Mouse (Mus musculus): ENCODE data around the gene Eln. TPM values are rescaled to one million over a fixed set of nuclear protein-coding genes. Genes with fewer than 3 reads are reported as not detected.

The Eln gene
- polyA plus RNA-seq, 1 experiment from 2014 or later, result 4.2 TPM

DNA sequence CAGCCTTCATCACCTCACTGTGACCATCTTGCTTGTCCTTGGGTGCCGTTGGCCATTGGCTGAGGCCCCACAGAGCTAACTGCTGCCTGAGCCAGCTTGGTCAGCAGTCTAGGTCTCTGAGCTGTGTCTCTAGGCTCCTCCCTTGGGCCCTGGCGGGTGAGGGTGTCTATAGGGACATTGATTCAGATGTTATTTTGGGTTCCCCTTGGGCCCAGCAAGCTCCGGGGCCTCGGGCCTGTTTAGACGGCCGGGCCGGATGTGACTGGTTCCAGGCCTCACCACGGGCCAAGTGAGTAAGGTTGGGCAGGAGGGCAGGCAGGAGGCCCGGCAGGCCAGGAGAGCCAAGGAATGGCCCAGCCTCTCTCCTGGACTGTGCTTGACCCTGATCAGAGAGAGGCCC is 16.2 kb upstream of the Eln start:
- Histone ChIP-seq H3K4me3 (no peak overlapping the region), H3K27ac (no peak overlapping the region), H3K27me3 (ENCODE audit: low read depth, poor library complexity, severe bottlenecking) (peaks cover 4% of the 10 kb centered on the region; the same call in 1 of the 2 replicates), H3K9me3 (replicated peaks) (no peaks in the 10 kb centered on the region), H3K4me1 (no peaks in the 10 kb centered on the region), H3K36me3 (no peaks in the 10 kb centered on the region)
- DNase-seq (ENCODE audit: low spot score), result no peak
- WGBS, result 84% methylated on average over 9 of the region's 9 CpGs

DNA sequence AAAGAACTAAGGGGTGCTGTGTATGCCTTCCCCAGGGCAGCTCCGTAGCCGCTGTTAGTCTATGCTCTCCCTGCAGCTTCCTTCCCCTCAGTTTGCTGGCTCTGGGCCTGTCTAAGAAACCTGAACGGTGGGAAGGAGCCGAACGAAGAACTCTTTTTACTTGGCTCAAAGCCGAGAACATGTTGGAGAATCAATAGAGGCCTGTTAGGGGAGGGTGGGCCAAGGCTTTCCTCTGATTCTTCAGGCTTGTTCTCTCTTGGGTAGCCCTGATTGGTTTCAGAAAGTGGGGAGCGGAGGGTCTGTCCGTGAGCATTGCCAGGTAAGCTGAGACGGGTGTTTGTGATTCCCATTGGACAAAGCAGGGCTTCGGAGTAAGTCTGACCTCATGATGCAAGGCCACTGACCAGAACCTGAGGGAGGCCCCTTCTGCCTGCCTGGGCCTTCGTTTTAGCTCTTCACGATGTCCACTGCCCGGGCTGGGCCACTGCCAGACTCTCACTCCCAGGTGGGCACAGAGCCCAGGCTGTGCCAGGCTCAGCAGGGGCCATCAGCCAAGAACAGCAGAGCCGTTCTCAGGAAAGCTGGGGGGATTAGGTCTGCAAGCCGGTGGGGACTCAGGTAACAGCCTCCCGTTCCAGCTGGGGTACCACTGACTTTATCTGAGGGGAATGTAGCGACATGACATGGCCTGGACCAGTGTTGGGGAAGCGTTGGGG is 14.4 kb upstream of the Eln start:
- no peak for DNase-seq (ENCODE audit: low spot score)
- no peak overlapping the region for H3K27ac ChIP-seq
- H3K36me3 ChIP-seq, result no peaks in the 10 kb centered on the region
- H3K9me3 ChIP-seq (replicated peaks), result no peaks in the 10 kb centered on the region
- peaks cover 11% of the 10 kb centered on the region for H3K27me3 ChIP-seq (ENCODE audit: low read depth, poor library complexity, severe bottlenecking)
- 81% methylated on average over 18 of the region's 18 CpGs for WGBS
- peaks cover under 1% of the 10 kb centered on the region; the same call in 1 of the 2 replicates for H3K4me1 ChIP-seq
- no peak overlapping the region for H3K4me3 ChIP-seq

DNA sequence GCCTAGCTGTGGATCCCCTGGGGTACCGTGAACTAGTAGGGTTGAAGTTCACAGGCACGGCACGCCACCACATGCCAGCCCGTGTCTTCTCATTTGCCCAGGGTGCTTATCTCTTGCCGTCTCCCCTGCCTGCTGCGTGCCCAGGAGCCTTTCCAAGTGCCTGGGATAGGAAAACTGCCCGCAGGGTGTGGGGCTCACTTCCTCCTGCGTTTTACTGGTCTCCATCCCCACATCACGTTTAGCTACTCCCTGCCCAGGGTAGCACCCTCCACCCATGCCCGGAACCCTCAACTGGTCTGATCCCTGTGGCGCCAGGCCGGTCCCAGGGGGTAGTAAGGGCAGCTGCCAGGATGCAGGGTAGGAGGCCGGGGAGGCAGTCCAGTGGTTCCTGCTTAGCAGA is 8.9 kb upstream of the Eln start:
- Histone ChIP-seq H3K4me1 (peaks cover 11% of the 10 kb centered on the region), H3K9me3 (replicated peaks) (no peaks in the 10 kb centered on the region), H3K27me3 (ENCODE audit: low read depth, poor library complexity, severe bottlenecking) (peaks cover 38% of the 10 kb centered on the region), H3K36me3 (no peaks in the 10 kb centered on the region), H3K4me3 (no peak overlapping the region), H3K27ac (peak overlapping the region; percentile 4; the same call in 1 of the 2 replicates)
- 26% methylated on average over 13 of the region's 13 CpGs for WGBS
- no peak for DNase-seq (ENCODE audit: low spot score)

DNA sequence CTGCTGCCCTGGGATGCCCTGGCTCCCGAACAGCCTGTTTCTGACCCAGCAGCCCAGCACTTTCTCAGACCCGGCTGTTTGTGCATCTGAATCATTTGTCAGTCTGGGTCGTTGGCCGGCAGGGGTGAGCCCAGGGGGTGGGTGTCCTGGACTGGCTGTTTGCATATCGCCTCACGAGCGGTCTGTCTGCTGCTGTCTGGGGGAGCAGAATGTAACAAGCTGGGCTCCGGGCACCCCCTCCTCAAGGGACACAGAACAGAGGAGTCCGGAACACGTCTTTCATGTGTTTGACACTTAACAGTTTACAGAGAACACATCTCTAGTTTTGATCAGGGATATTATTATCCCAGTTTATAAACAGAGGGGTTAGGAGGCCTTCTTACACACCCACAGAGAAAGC is 7.0 kb upstream of the Eln start:
- peaks cover 18% of the 10 kb centered on the region for H3K4me1 ChIP-seq
- H3K4me3 ChIP-seq, result no peak overlapping the region
- no peaks in the 10 kb centered on the region for H3K36me3 ChIP-seq
- no peak overlapping the region for H3K27ac ChIP-seq
- DNase-seq (ENCODE audit: low spot score), result no peak
- H3K9me3 ChIP-seq (replicated peaks), result no peaks in the 10 kb centered on the region
- H3K27me3 ChIP-seq (ENCODE audit: low read depth, poor library complexity, severe bottlenecking), result peaks cover 46% of the 10 kb centered on the region
- 62% methylated on average over 10 of the region's 10 CpGs for WGBS

DNA sequence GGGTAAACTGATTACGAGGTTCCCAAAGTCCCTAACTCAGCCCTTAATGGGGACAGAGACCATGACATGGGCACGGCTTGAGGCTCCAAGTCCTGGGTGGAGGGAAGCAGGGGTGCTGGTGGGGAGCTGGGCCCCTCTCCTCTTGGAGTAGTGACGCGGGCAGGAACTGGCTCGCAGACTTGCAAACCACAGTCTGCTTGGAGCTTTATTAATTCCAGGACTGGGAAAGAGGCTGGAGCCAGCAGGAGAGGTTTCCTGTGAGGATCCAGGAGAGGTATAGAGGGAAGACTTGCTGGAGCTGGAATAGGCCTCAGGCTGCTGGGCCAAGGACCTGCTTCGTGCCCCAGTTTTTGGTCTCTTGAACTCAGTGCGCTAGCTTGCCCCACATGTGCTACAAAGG is 3.3 kb upstream of the Eln start:
- Histone ChIP-seq H3K4me3 (no peak overlapping the region), H3K27me3 (ENCODE audit: low read depth, poor library complexity, severe bottlenecking) (peaks cover 49% of the 10 kb centered on the region), H3K36me3 (no peaks in the 10 kb centered on the region), H3K4me1 (peaks cover 35% of the 10 kb centered on the region), H3K9me3 (replicated peaks) (no peaks in the 10 kb centered on the region), H3K27ac (peak overlapping the region; percentile 33; the same call in 1 of the 2 replicates)
- DNase-seq (ENCODE audit: low spot score), result no peak
- 81% methylated on average over 7 of the region's 7 CpGs for WGBS

DNA sequence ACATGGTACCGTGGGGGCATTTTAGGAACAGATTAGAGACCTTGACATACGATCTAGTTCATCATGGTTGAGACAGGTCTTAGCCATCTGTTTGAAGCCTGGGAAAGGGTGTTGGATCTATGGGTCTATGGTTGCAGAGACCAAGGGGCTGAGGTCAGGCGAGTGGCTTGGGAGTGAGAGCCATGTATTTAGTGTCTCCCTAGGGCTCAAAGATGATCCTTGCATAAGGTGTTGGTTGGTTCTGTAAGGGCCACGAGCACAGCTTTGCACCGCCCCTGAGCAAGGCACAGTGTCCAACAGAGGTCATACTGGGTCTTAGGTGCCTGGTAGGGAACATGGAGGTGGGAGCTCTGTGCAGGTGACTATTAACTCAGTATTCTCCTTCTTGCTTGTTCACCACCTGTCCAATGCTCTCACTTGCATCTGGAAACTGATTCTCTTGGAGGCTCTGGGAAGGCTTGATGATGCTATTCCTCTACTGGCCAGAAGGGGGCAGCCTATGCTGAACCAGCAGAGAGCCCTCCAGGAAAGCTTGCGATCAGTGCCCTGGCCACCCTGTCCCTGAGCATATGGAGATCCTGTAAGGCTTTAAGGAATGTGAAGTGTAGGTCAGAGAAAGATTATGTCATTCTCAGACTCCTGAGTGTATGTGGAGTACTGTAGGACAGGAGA is 960 bp upstream of the Eln start:
- Histone ChIP-seq H3K27ac (peak overlapping the region; percentile 86), H3K36me3 (no peaks in the 10 kb centered on the region), H3K9me3 (replicated peaks) (no peaks in the 10 kb centered on the region), H3K27me3 (ENCODE audit: low read depth, poor library complexity, severe bottlenecking) (peaks cover 56% of the 10 kb centered on the region), H3K4me1 (peaks cover 37% of the 10 kb centered on the region), H3K4me3 (peak overlapping the region; percentile 56)
- 58% methylated on average over 6 of the region's 6 CpGs for WGBS
- DNase-seq (ENCODE audit: low spot score), result peak; percentile 79

DNA sequence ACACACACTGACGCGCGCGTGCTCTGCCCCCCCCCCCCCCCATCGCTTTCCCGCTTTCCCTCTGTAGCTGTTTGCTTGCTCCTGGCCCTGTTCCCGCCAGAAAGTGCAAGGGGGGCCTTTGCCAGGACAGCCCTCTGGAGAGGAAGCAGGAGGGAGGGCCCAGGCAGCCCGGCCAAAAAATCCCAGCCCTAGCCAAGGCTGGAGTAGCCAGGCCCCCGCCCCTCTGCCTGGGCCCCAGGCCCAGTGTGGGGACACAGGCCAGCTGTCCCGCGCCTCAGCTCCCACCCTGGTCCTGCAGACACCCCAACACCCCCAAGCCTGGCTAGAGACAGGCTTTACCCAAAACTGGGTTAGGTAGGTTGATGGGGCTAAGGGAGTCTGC is 380 bp upstream of the Eln start:
- H3K4me1 ChIP-seq, result peaks cover 40% of the 10 kb centered on the region
- H3K27ac ChIP-seq, result peak overlapping the region; percentile 86
- no peak for DNase-seq (ENCODE audit: low spot score)
- peak overlapping the region; percentile 56 for H3K4me3 ChIP-seq
- WGBS, result 9% methylated on average over 7 of the region's 11 CpGs
- H3K27me3 ChIP-seq (ENCODE audit: low read depth, poor library complexity, severe bottlenecking), result peaks cover 62% of the 10 kb centered on the region
- no peaks in the 10 kb centered on the region for H3K9me3 ChIP-seq (replicated peaks)
- H3K36me3 ChIP-seq, result no peaks in the 10 kb centered on the region

DNA sequence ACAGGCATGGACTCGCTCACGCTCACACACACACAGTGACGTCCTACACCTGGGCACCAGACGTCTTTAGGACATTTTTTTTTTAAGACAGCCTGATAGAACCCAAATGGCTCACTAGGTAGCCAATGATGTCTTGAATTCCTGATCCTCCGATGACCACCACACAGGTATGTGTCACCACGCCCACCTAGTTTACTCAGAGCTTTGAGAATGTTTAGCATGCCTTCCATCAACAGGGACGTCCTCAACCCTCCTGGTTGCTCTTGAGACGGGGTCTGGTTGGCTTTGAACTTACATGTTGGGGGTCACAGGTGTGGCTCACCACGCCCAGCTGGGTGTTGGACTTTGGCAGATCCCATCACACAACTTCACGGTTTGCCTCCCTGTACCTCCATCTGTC is 922 bp downstream of the Eln start:
- peaks cover 47% of the 10 kb centered on the region for H3K4me1 ChIP-seq
- WGBS, result 75% methylated on average over 10 of the region's 10 CpGs
- no peaks in the 10 kb centered on the region for H3K36me3 ChIP-seq
- H3K9me3 ChIP-seq (replicated peaks), result no peaks in the 10 kb centered on the region
- peaks cover 68% of the 10 kb centered on the region for H3K27me3 ChIP-seq (ENCODE audit: low read depth, poor library complexity, severe bottlenecking)
- H3K27ac ChIP-seq, result no peak overlapping the region
- no peak overlapping the region for H3K4me3 ChIP-seq
- no peak for DNase-seq (ENCODE audit: low spot score)

DNA sequence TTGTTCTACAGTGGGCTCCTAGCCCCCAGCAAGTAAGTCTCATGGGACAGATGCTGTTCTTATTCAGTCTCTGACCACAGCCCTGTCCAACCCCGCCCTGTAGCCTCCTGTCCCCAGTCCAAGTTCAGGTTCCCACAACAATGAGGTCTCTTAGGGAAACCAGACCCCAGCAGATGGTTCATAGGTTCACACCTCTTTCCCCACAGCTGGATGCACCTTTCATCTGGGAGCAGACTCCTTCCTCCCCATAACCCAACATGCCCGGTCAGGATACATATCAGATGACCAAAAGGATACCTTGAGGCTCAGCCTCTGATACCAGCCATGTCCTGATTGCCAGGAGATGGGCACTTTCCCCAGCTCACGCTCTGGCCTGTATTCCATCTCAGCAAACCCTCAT is 1.3 kb downstream of the Eln start:
- peaks cover 68% of the 10 kb centered on the region for H3K27me3 ChIP-seq (ENCODE audit: low read depth, poor library complexity, severe bottlenecking)
- no peak for DNase-seq (ENCODE audit: low spot score)
- H3K27ac ChIP-seq, result no peak overlapping the region
- no peak overlapping the region for H3K4me3 ChIP-seq
- WGBS, result 76% methylated on average over 3 of the region's 3 CpGs
- no peaks in the 10 kb centered on the region for H3K9me3 ChIP-seq (replicated peaks)
- no peaks in the 10 kb centered on the region for H3K36me3 ChIP-seq
- peaks cover 49% of the 10 kb centered on the region for H3K4me1 ChIP-seq

DNA sequence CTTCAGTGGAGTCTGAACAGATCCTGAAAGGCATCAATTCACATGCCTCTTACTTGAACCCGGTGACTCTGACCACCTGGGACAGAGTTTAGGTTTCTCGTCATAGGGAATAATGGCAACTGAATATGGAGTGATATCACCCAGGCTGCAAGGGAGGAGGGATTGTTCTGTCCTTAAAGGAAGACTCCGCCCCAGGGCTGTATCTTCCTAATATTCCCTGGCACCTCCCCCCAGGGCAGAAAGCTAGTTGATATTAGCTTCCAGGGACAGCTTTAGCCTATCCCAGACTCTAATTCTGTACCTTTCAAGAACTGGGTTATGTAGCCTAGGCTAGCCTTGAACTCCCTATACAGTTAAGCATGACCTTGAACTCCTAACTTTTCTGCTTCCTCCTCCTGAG is 2.1 kb downstream of the Eln start:
- no peaks in the 10 kb centered on the region for H3K9me3 ChIP-seq (replicated peaks)
- no peak overlapping the region for H3K27ac ChIP-seq
- no peak for DNase-seq (ENCODE audit: low spot score)
- peaks cover 52% of the 10 kb centered on the region for H3K4me1 ChIP-seq
- WGBS, result 84% methylated on average over 3 of the region's 3 CpGs
- no peaks in the 10 kb centered on the region for H3K36me3 ChIP-seq
- H3K27me3 ChIP-seq (ENCODE audit: low read depth, poor library complexity, severe bottlenecking), result peaks cover 68% of the 10 kb centered on the region
- no peak overlapping the region for H3K4me3 ChIP-seq

DNA sequence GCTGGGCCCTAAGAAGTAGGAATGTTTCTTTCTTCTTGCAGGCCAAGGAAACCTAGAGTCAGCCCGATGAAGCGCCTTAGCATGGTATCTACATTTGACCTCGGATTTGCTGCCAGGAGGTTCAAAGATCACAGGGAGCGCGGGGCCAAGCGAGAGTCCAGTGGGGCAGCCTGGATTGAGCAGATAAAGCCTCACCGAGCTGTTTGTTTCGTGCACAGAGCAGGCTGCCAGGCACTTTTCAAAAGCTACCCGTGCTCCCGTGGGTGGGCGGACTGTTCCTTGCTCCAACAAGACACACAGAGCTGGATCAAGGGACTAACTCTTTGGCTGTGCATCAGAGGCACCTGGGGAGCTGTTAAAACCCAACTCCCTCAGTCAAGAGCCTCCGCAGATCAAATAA is 3.1 kb downstream of the Eln start:
- Histone ChIP-seq H3K4me3 (no peak overlapping the region), H3K9me3 (replicated peaks) (no peaks in the 10 kb centered on the region), H3K27me3 (ENCODE audit: low read depth, poor library complexity, severe bottlenecking) (peaks cover 58% of the 10 kb centered on the region), H3K36me3 (no peaks in the 10 kb centered on the region), H3K27ac (0 out of 2 replicates have a peak overlapping the region, but pooled peaks have one; percentile 1), H3K4me1 (peaks cover 54% of the 10 kb centered on the region)
- no peak for DNase-seq (ENCODE audit: low spot score)
- WGBS, result 63% methylated on average over 12 of the region's 12 CpGs

DNA sequence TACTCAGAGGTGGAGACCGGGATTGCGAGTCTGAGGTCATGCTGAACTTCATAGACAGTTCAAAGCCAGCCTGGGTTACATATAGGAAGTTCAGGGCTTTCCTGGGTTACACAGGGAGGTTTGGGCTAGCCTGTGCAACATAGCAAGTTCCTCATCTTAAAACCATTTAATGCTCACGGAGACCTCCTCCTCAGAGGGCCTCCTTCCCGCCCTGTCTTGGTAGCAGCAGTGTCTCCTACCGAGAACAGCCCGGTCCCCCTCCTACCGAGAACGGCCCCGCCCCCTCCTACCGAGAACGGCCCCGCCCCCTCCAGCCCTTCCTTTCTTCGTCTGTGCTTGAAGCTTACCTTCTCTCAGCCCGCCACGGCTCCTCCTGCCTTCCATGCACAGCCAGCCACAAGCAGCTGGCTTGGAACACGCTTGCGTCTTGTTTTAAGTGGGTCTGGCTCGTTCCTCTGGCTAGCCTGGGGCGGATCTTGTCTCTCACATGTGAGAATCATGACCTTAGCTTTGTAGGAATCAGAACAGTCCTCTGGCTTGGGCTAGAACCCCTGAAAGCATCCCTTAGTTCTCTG is 4.8 kb downstream of the Eln start:
- H3K4me1 ChIP-seq, result peaks cover 42% of the 10 kb centered on the region
- 13% methylated on average over 19 of the region's 19 CpGs for WGBS
- DNase-seq (ENCODE audit: low spot score), result peak; percentile 50
- H3K9me3 ChIP-seq (replicated peaks), result no peaks in the 10 kb centered on the region
- H3K4me3 ChIP-seq, result peak overlapping the region; percentile 6; the same call in 1 of the 2 replicates
- H3K27ac ChIP-seq, result peak overlapping the region; percentile 58; the same call in 1 of the 2 replicates
- H3K27me3 ChIP-seq (ENCODE audit: low read depth, poor library complexity, severe bottlenecking), result peaks cover 52% of the 10 kb centered on the region
- H3K36me3 ChIP-seq, result no peaks in the 10 kb centered on the region

All from limb, embryonic 10.5 days (tissue).